Mouse (Mus musculus): ENCODE data around the gene Adra1d. TPM values are rescaled to one million over a fixed set of nuclear protein-coding genes. Genes with fewer than 3 reads are reported as not detected.

Gene Adra1d
- not detected for polyA plus RNA-seq (2014; fragmentation: Illumina TruSeq; extraction: RNeasy Lipid Tissue Mini Kit (QIAGEN cat#74804); ENCODE audit: low read depth, low replicate concordance)

DNA sequence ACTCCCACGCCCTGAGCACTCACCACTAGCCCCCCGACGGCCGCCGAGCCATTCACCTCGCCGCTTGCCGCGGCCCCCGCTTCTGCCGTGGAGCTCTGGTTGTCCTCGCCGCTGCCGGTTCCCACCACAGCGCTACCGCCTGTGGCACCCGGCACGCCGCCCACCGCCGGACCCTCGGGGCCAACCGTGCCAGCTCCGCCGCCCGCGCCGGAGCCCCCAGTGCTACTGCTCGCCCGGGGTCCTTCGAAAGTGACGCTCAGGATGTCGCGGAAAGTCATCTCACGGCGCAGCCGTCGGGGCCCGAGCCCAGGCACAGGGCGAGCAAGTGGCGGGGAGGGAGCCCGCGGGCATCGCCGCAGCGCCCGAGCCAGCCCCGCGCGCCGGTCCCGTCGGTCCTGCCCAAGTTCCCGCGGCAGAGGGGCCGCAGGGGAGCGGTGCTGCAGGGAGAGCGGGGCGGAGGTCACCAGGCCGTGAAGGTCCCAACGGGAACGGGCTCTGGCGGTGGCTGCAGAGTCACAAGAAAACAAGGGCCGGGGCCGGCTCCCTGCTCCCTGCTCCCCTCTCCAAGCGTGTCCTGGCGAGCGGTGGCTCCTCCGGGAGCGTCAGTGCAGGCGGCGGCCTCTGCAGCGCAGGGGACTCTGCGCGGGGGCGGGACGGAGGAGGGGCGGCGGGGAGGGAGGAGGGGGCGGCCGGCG lies at the start of gene Adra1d:
Gene Adra1d, minus strand, starts transcription at position 393 of the 695 bp plus-strand sequence.

Other genes starting within 250 kb of the Adra1d start
- gene Rnf24, start 209.4 kb downstream of the Adra1d start, polyA plus RNA-seq (2014; fragmentation: Illumina TruSeq; extraction: RNeasy Lipid Tissue Mini Kit (QIAGEN cat#74804); ENCODE audit: low read depth, low replicate concordance), result 11.5 TPM
- 1.3 TPM for gene Smox, start 70.8 kb downstream of the Adra1d start, polyA plus RNA-seq (2014; fragmentation: Illumina TruSeq; extraction: RNeasy Lipid Tissue Mini Kit (QIAGEN cat#74804); ENCODE audit: low read depth, low replicate concordance)

Data from sigmoid colon, adult 10 weeks (tissue).